Mouse (Mus musculus) thymus, adult 2 months (tissue): ENCODE results near the gene Dtnbp1.

ENCODE experiments used
- CTCF ChIP-seq: fragments of 200-500 bp; IDR thresholded peaks from 2 replicates; pipeline ENCODE4 v1.5.1; 2012; ENCODE audit warnings: mild to moderate bottlenecking, control low read depth, low read length, moderate library complexity, borderline replicate concordance; ENCODE audit not compliant: control insufficient read depth, poor library complexity, insufficient read depth; ENCODE audit errors: extremely low read depth
- POLR2A ChIP-seq: fragments of 200-500 bp; IDR thresholded peaks from 2 replicates; pipeline ENCODE4 v1.6.1; 2012; ENCODE audit warnings: mild to moderate bottlenecking, low read length, control low read depth, moderate library complexity; ENCODE audit not compliant: control insufficient read depth, poor library complexity, insufficient read depth; ENCODE audit errors: extremely low read depth

- no peak for TF ChIP-seq POLR2A
- no peak for TF ChIP-seq CTCF
Observed at GRCm38 (mm10) chr13:44918269-44918668, 83.7 kb downstream of the Dtnbp1 start.
